Mouse (Mus musculus): ENCODE data around the gene Gm49776.

- no peak for TF ChIP-seq FLI1 (IDR thresholded peaks at IDR 0.05; ENCODE audit: low read length)
- no peak for TF ChIP-seq GATA1 (IDR thresholded peaks at IDR 0.05; ENCODE audit: borderline replicate concordance, low read length)
Observed at GRCm38 (mm10) chr16:18265024-18265423, 6.9 kb upstream of the Gm49776 start.
